Mouse (Mus musculus): ENCODE measurements around the gene 4931406P16Rik. TPM values are rescaled to one million over a fixed set of nuclear protein-coding genes. Genes with fewer than 3 reads are reported as not detected.

4931406P16Rik gene
- polyA plus RNA-seq, 1 experiment = 32.8 TPM

DNA sequence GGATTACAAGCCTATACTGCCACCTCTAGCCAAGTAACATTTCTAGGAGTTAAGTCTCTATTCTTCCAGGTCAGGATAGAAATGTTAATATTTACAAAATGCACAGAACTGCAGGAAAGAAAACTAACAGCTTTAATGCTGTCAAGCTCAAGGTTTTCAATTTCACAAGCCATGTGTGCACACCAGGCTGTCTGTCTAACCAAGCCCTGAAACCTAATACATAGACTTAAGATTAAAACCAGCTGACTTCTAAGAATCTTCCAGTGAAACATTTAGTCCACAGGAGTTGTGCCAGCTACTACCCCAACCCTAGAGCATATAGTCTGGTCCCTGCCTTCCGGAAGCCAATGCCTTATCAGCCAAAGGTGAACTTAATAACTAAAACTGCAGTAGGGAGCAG, 54.9 kb downstream of the 4931406P16Rik start:
- Histone ChIP-seq H3K27me3 (ENCODE audit: control insufficient read depth, insufficient read depth, low read length) (no peaks in the 10 kb centered on the region; the same call in 1 of the 2 replicates), H3K27ac (ENCODE audit: insufficient read depth, low read length) (no peak overlapping the region), H3K4me3 (replicated peaks; ENCODE audit: insufficient read depth, low read depth, low read length) (no peak overlapping the region), H3K4me1 (ENCODE audit: control insufficient read depth, insufficient read depth, low read length) (no peaks in the 10 kb centered on the region)
- 97% methylated on average over 1 of the region's 1 CpGs for WGBS
- no peak for DNase-seq
- TF ChIP-seq CTCF (IDR thresholded peaks at IDR 0.05; ENCODE audit: borderline replicate concordance, insufficient read depth, low read depth, low read length) (no peak), POLR2A (IDR thresholded peaks at IDR 0.05; ENCODE audit: borderline replicate concordance, insufficient read depth, low read length) (no peak)

GRCm38 (mm10) chr7:34257279-34257678, 56.1 kb downstream of the 4931406P16Rik start:
- Histone ChIP-seq H3K4me1 (ENCODE audit: control insufficient read depth, insufficient read depth, low read length) (no peaks in the 10 kb centered on the region), H3K27ac (ENCODE audit: insufficient read depth, low read length) (no peak overlapping the region), H3K27me3 (ENCODE audit: control insufficient read depth, insufficient read depth, low read length) (no peaks in the 10 kb centered on the region; the same call in 1 of the 2 replicates), H3K4me3 (replicated peaks; ENCODE audit: insufficient read depth, low read depth, low read length) (no peak overlapping the region)
- no peak for DNase-seq
- no peak for TF ChIP-seq POLR2A (IDR thresholded peaks at IDR 0.05; ENCODE audit: borderline replicate concordance, insufficient read depth, low read length)
- no peak for TF ChIP-seq CTCF (IDR thresholded peaks at IDR 0.05; ENCODE audit: borderline replicate concordance, insufficient read depth, low read depth, low read length)
- WGBS = 82% methylated on average over 9 of the region's 9 CpGs

DNA sequence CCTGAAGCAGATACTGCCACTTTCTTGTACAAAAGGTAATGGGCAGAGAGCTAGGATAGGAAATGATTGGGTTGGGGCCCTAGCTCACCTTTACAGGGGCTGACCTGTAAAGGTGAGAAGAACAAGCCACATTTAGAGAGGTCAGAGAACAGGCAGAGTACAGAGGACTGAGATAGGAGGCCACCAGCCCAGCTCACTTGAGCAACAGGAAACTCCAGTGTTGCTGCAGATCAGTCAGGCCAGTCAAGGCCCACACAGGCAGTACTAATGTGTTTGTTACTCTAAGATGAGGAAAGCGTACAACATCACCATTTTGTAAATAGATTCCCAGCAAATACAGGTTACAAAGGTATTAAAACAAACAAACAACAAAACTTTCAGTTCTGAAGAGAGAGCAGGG, 57.4 kb downstream of the 4931406P16Rik start:
- 88% methylated on average over 1 of the region's 1 CpGs for whole genome bisulfite sequencing
- no peak for DNase-seq
- Histone ChIP-seq H3K4me1 (ENCODE audit: control insufficient read depth, insufficient read depth, low read length) (no peaks in the 10 kb centered on the region; the same call in 1 of the 2 replicates), H3K27me3 (ENCODE audit: control insufficient read depth, insufficient read depth, low read length) (no peaks in the 10 kb centered on the region), H3K4me3 (replicated peaks; ENCODE audit: insufficient read depth, low read depth, low read length) (no peak overlapping the region), H3K27ac (ENCODE audit: insufficient read depth, low read length) (no peak overlapping the region)
- TF ChIP-seq POLR2A (IDR thresholded peaks at IDR 0.05; ENCODE audit: borderline replicate concordance, insufficient read depth, low read length) = no peak
- no peak for TF ChIP-seq CTCF (IDR thresholded peaks at IDR 0.05; ENCODE audit: borderline replicate concordance, insufficient read depth, low read depth, low read length)

- 81% methylated on average over 3 of the region's 3 CpGs for WGBS
- Histone ChIP-seq H3K27me3 (ENCODE audit: control insufficient read depth, insufficient read depth, low read length) (no peaks in the 10 kb centered on the region), H3K27ac (ENCODE audit: insufficient read depth, low read length) (no peak overlapping the region), H3K4me3 (replicated peaks; ENCODE audit: insufficient read depth, low read depth, low read length) (no peak overlapping the region), H3K4me1 (ENCODE audit: control insufficient read depth, insufficient read depth, low read length) (no peaks in the 10 kb centered on the region; the same call in 1 of the 2 replicates)
- no peak for DNase-seq
- no peak for TF ChIP-seq POLR2A (IDR thresholded peaks at IDR 0.05; ENCODE audit: borderline replicate concordance, insufficient read depth, low read length)
- TF ChIP-seq CTCF (IDR thresholded peaks at IDR 0.05; ENCODE audit: borderline replicate concordance, insufficient read depth, low read depth, low read length) = no peak
Observed at GRCm38 (mm10) chr7:34255137-34255536, 58.2 kb downstream of the 4931406P16Rik start.

DNA sequence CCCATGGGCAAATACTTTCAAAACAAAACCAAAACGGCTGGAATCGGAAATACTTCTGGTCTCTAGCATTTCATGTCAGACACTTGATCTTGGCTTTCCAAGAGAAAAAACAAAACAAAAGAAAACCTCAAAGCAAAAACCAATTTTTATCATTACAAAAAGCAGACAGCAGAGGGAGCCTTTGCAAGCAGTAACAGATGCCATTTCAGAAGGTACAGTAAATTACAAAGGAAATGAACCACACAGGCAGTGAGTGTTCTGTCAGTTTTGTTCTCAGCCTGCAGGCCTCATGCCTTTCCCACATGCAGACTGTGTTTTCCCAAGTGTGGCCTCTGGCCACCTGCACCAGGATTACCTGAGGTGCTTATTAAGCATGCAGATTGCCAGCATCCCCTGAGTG, 61.3 kb downstream of the 4931406P16Rik start:
- no peak overlapping the region for H3K27ac ChIP-seq (ENCODE audit: insufficient read depth, low read length)
- peak; percentile 32 to 45 for DNase-seq

DNA sequence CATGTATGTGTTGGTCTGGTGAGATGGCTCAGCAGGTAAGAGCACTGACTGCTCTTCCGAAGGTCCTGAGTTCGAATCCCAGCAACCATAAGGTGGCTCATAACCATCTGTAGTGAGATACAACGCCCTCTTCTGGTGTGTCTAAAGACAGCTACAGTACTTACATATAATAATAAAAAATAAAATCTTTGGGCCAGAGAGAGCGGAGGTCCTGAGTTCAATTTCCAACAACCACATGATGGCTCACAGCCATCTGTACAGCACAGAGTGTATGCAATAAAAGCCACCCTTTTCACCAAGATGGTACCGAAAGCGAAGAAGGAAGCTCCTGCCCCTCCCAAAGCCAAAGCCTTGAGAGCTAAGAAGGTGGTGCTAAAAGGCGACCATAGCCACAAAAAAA, 62.6 kb downstream of the 4931406P16Rik start, which contains the start of gene Gm6096:
Gene Gm6096, plus strand, starts transcription at position 301 of the 400 bp plus-strand sequence.
- TF ChIP-seq CTCF (IDR thresholded peaks at IDR 0.05; ENCODE audit: borderline replicate concordance, insufficient read depth, low read depth, low read length) = no peak
- TF ChIP-seq POLR2A (IDR thresholded peaks at IDR 0.05; ENCODE audit: borderline replicate concordance, insufficient read depth, low read length) = no peak
- WGBS = 92% methylated on average over 7 of the region's 7 CpGs
- 0 out of 2 replicates have a peak within 1 kb of the TSS, but pooled peaks have one; percentile 13 for H3K27ac ChIP-seq (ENCODE audit: insufficient read depth, low read length)

More for the DNA sequence above, 61.3 kb downstream of the 4931406P16Rik start:
- Histone ChIP-seq H3K27me3 (ENCODE audit: control insufficient read depth, insufficient read depth, low read length) (no peaks in the 10 kb centered on the region), H3K4me1 (ENCODE audit: control insufficient read depth, insufficient read depth, low read length) (no peaks in the 10 kb centered on the region; the same call in 1 of the 2 replicates), H3K4me3 (replicated peaks; ENCODE audit: insufficient read depth, low read depth, low read length) (no peak overlapping the region)
- WGBS = 80% methylated on average over 2 of the region's 2 CpGs
- TF ChIP-seq CTCF (IDR thresholded peaks at IDR 0.05; ENCODE audit: borderline replicate concordance, insufficient read depth, low read depth, low read length) (0 out of 2 replicates have a peak, but pooled peaks have one; percentile 10), POLR2A (IDR thresholded peaks at IDR 0.05; ENCODE audit: borderline replicate concordance, insufficient read depth, low read length) (no peak)

DNA sequence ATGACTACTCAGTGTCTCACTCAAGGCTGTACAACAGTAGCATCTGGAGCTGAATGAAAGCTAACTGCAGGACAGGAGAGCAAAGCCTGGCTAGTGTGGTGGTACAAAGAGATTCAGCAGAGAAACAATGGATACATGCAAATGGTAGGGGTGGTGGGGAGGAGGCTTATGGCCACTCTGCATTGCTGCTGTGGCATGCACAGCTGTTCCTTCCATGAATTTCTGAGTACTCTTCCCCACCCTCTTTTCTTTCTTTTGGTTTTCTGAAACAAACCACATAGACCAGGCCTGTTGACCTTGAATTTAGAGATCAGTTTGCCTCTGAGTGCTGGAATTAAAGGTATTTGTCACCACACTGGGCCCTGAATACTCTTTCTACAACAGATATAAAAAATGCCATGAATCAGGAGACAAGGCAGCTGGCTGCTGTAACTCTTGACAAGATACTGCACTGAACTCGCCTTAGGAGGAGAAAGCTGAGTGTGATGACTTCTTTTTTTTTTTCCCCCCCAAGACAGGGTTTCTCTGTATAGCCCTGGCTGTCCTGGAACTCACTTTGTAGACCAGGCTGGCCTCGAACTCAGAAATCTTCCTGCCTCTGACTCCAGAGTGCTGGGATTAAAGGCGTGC, 66.4 kb downstream of the 4931406P16Rik start:
- H3K4me3 ChIP-seq (replicated peaks; ENCODE audit: insufficient read depth, low read depth, low read length) = no peak overlapping the region
- no peaks in the 10 kb centered on the region; the same call in 1 of the 2 replicates for H3K4me1 ChIP-seq (ENCODE audit: control insufficient read depth, insufficient read depth, low read length)
- DNase-seq = no peak
- H3K27ac ChIP-seq (ENCODE audit: insufficient read depth, low read length) = no peak overlapping the region
- 92% methylated on average over 3 of the region's 3 CpGs for WGBS
- TF ChIP-seq POLR2A (IDR thresholded peaks at IDR 0.05; ENCODE audit: borderline replicate concordance, insufficient read depth, low read length) (no peak), CTCF (IDR thresholded peaks at IDR 0.05; ENCODE audit: borderline replicate concordance, insufficient read depth, low read depth, low read length) (no peak)
- H3K27me3 ChIP-seq (ENCODE audit: control insufficient read depth, insufficient read depth, low read length) = no peaks in the 10 kb centered on the region

More for the DNA sequence above, 62.6 kb downstream of the 4931406P16Rik start, which contains the start of gene Gm6096:
- Histone ChIP-seq H3K27me3 (ENCODE audit: control insufficient read depth, insufficient read depth, low read length) (no peaks in the 10 kb centered on the region), H3K4me3 (replicated peaks; ENCODE audit: insufficient read depth, low read depth, low read length) (no peak within 1 kb of the TSS), H3K4me1 (ENCODE audit: control insufficient read depth, insufficient read depth, low read length) (no peaks in the 10 kb centered on the region; the same call in 1 of the 2 replicates)
- no peak for DNase-seq

DNA sequence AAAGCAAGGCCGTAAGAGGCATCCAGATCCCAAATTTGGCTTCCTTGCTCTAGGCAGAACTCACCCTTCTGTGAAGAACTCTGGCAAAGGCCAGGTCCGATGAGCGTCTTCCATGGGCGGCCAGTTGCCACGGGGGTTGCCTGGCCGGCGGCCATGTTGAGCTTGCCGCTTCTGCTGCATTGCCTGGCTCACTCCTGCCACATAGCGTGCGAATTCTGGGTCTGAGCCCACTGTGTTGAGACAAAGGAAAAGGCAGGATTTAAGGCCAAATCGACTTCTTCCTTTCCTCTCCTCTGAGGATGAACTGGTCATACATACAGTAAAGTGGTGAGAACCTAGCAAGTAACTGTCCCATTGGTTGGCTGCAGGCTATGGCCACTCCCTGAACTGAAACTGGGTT, 71.2 kb downstream of the 4931406P16Rik start:
- WGBS = 7% methylated on average over 11 of the region's 11 CpGs
- H3K27ac ChIP-seq (ENCODE audit: insufficient read depth, low read length) = peak overlapping the region; percentile 26; the same call in 1 of the 2 replicates
- TF ChIP-seq CTCF (IDR thresholded peaks at IDR 0.05; ENCODE audit: borderline replicate concordance, insufficient read depth, low read depth, low read length) = peak; percentile 12; the same call in 1 of the 2 replicates
- no peak for TF ChIP-seq POLR2A (IDR thresholded peaks at IDR 0.05; ENCODE audit: borderline replicate concordance, insufficient read depth, low read length)
- no peaks in the 10 kb centered on the region for H3K27me3 ChIP-seq (ENCODE audit: control insufficient read depth, insufficient read depth, low read length)
- peak; percentile 80 to 84 for DNase-seq
- no peak overlapping the region for H3K4me3 ChIP-seq (replicated peaks; ENCODE audit: insufficient read depth, low read depth, low read length)
- peaks cover 4% of the 10 kb centered on the region for H3K4me1 ChIP-seq (ENCODE audit: control insufficient read depth, insufficient read depth, low read length)
